Mouse (Mus musculus): Measurements from ENCODE around the gene Crisp3. TPM values are rescaled to one million over a fixed set of nuclear protein-coding genes. Genes with fewer than 3 reads are reported as not detected.
"Not testable (repeated sequence)": the region's sequence is repeated elsewhere in the genome, so short reads cannot be mapped to it uniquely, and the experiment has no call there.

Crisp3 gene
- not detected in 2 replicates for total RNA-seq (2014; fragmentation: Nextera tagmentation)
- total RNA-seq (2017): not detected in 2 replicates

DNA sequence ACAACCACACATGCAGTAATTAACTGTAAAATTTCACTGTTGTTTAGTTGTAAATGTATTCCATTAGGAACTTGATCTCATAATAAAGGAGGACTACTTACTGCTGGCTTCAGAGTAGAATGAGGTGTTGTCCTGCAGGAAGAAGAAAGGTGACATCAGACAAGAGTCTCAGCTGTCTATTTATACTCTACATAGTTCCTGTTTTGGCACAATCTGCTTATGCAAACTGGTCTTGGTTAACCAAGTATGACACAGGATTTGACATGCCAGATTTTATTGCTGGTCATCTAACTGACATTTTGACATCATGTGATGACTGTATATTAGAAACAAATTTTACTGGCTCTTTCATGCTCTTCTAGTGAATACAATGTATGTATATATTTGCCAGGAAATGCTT, at the start of gene Crisp3:
Gene Crisp3 (minus strand): TSS at position 154 of the 400 bp plus-strand sequence.
- peak; percentile 68 for ATAC-seq (replicated peaks; ENCODE audit: poor library complexity, severe bottlenecking)

GRCm38 (mm10) chr17:40285435-40285834, 43.3 kb upstream of the Crisp3 start:
- ATAC-seq (replicated peaks; ENCODE audit: poor library complexity, severe bottlenecking): no peak

DNA sequence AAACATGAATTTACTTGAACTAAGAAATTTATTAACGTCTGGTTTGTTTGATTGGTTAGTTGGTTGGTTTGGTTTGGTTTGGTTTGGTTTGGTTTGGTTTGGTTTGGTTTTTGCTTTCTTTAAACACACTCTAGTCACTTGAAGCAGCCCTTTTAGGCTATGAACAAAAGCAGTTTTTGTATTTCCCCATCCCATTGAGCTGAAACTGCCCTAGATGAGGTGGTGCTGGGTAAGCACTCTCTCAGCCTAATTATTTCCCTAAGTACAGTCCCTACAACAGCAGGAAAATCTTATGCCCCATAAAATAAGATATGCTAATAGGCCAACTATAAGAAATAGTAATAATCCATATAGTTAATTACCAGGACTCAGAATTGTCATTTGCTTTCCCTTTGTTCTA, 33.4 kb upstream of the Crisp3 start:
- no peak for ATAC-seq (replicated peaks; ENCODE audit: poor library complexity, severe bottlenecking)

GRCm38 (mm10) chr17:40274906-40275470, 32.9 kb upstream of the Crisp3 start:
- ATAC-seq (replicated peaks; ENCODE audit: poor library complexity, severe bottlenecking): no peak

- ATAC-seq (replicated peaks; ENCODE audit: poor library complexity, severe bottlenecking): no peak
Observed at GRCm38 (mm10) chr17:40252487-40252886, 10.4 kb upstream of the Crisp3 start.

- no peak for ATAC-seq (replicated peaks; ENCODE audit: poor library complexity, severe bottlenecking)
Observed at GRCm38 (mm10) chr17:40208540-40208939, 33.5 kb downstream of the Crisp3 start, which contains the start of gene Pgk2. Gene Pgk2, minus strand, starts transcription at chr17:40208640.

DNA sequence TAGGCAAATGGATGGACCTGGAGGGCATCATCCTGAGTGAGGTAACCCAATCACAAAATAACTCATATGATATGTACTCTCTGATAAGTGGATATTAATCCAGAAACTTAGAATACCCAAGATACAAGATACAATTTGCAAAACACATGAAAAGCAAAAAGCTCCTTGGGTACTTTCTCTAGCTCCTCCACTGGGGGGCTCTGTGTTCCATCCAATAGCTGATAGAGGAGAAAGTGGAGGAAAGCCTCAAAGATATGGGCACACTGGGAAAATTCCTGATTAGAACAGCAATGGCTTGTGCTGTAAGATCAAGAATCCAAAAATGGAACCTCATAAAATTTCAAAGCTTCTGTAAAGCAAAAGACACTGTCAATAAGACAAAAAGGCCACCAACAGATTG, 40.3 kb downstream of the Crisp3 start:
- ATAC-seq (replicated peaks; ENCODE audit: poor library complexity, severe bottlenecking): not testable (repeated sequence)

- not testable (repeated sequence) for ATAC-seq (replicated peaks; ENCODE audit: poor library complexity, severe bottlenecking)
Observed at GRCm38 (mm10) chr17:40190192-40190591, 51.9 kb downstream of the Crisp3 start.

Other genes with a start within 250 kb of the Crisp3 start
- not detected in 2 replicates for gene AC192777.2, start 146.8 kb downstream of the Crisp3 start, total RNA-seq (2014; fragmentation: Nextera tagmentation)
- gene AC192777.2, start 146.8 kb downstream of the Crisp3 start, total RNA-seq (2017): not detected in 2 replicates
- gene Pgk2, start 33.6 kb downstream of the Crisp3 start, total RNA-seq (2014; fragmentation: Nextera tagmentation): not detected in 2 replicates
- not detected in 2 replicates for gene Pgk2, start 33.6 kb downstream of the Crisp3 start, total RNA-seq (2017)
- gene Crisp1, start 76.9 kb upstream of the Crisp3 start, total RNA-seq (2014; fragmentation: Nextera tagmentation): not detected in 2 replicates
- gene Crisp1, start 76.9 kb upstream of the Crisp3 start, total RNA-seq (2017): not detected in 2 replicates

Measured in granulocyte monocyte progenitor cell, adult 5-6 weeks (primary cell).